Mouse (Mus musculus) C2C12 (cell line): Measurements from ENCODE around the gene Ggta1.

Experiments used
- CTCF ChIP-seq: IDR thresholded peaks from one replicate; pipeline ENCODE4 v1.5.1; 2011; ENCODE audit not compliant: control insufficient read depth, insufficient read depth, insufficient read length
- USF1 ChIP-seq: IDR thresholded peaks from one replicate; pipeline ENCODE4 v1.6.1; 2011; ENCODE audit warnings: low read depth, mild to moderate bottlenecking, control low read depth, moderate library complexity

GRCm38 (mm10) chr2:35503021-35503722, 40.1 kb upstream of the Ggta1 start:
- TF ChIP-seq CTCF, result no peak
- TF ChIP-seq USF1, result no peak
